ENCODE assay signal across 8 mouse cellular contexts in genomic region chr5:140702618-140703175, GRCm38 (mm10). TPM values are rescaled to one million over a fixed set of nuclear protein-coding genes. Genes with fewer than 3 reads are reported as not detected.
DNase-seq lines count a peak whose midpoint lies in the region; ATAC-seq and TF ChIP-seq lines count a peak whose summit lies in the region.

No protein-coding gene starts in this region.

- ATAC-seq in forebrain, postnatal 0 days = no peak
- no peak for ATAC-seq in limb, embryonic 12.5 days (ENCODE audit: insufficient number of reproducible peaks, insufficient read depth, low FRiP score, low TSS enrichment, low read depth)
- ATAC-seq in monocyte, adult 5-6 weeks (replicated peaks; ENCODE audit: insufficient number of reproducible peaks, low FRiP score, low TSS enrichment, poor library complexity, severe bottlenecking) = no peak

- no peak for DNase-seq in gastrocnemius, adult 2 months
- no peak for DNase-seq in gastrocnemius, postnatal 14 days
- DNase-seq in MEL (ENCODE audit: low read depth, low spot score) = peak; percentile 51
- DNase-seq in forebrain, postnatal 0 days = no peak
- peak; percentile 31 for DNase-seq in retina, embryonic 14.5 days (ENCODE audit: low spot score)
- no peak for DNase-seq in spleen, adult 18-20 months

- no peak for TF ChIP-seq POLR2A in MEL (IDR thresholded peaks at IDR 0.05; ENCODE audit: control insufficient read depth in 1 of 2, insufficient read depth in 1 of 2, low read depth in 1 of 2, low read length in 2 of 2, poor library complexity in 1 of 2)

- TF ChIP-seq RAD21 in MEL (IDR thresholded peaks at IDR 0.05; ENCODE audit: low read depth, low read length) = no peak

- TF ChIP-seq CTCF in gastrocnemius, adult 2 months (IDR thresholded peaks at IDR 0.05) = no peak
- no peak for TF ChIP-seq CTCF in MEL (IDR thresholded peaks at IDR 0.05 in 2 of 3, conservative IDR thresholded peaks at IDR 0.05 in 1 of 3; ENCODE audit: control insufficient read depth in 1 of 3, insufficient read depth in 1 of 3, low read depth in 2 of 3, low read length in 3 of 3, poor library complexity in 1 of 3, severe bottlenecking in 1 of 3)
- no peak for TF ChIP-seq CTCF in forebrain, postnatal 0 days (IDR thresholded peaks at IDR 0.05; ENCODE audit: low read depth)

- peak overlapping the region; percentile 83 for H3K4me3 ChIP-seq in gastrocnemius, adult 2 months
- peak overlapping the region; percentile 75 to 83 for H3K4me3 ChIP-seq in MEL (ENCODE audit: control insufficient read depth in 1 of 2, insufficient read depth in 1 of 2, low read depth in 2 of 2, low read length in 2 of 2)
- peak overlapping the region; percentile 63 for H3K4me3 ChIP-seq in forebrain, postnatal 0 days (ENCODE audit: low read depth, low read length)
- peak overlapping the region; percentile 81 for H3K4me3 ChIP-seq in limb, embryonic 12.5 days (replicated peaks)

- 66% methylated on average over 19 of the region's 19 CpGs for WGBS in forebrain, postnatal 0 days
- 66% methylated on average over 19 of the region's 19 CpGs for WGBS in limb, embryonic 12.5 days

- peaks cover 0 to 19% of the 10 kb centered on the region in 2 experiments; a peak in 3 of 4 replicates for H3K4me1 ChIP-seq in MEL (ENCODE audit: control insufficient read depth in 1 of 2, insufficient read depth in 2 of 2, low read length in 2 of 2)
- peaks cover 11% of the 10 kb centered on the region for H3K4me1 ChIP-seq in forebrain, postnatal 0 days (ENCODE audit: insufficient read depth)
- H3K4me1 ChIP-seq in limb, embryonic 12.5 days (replicated peaks) = peaks cover 32% of the 10 kb centered on the region

- no peak for TF ChIP-seq EP300 in MEL (IDR thresholded peaks at IDR 0.05; ENCODE audit: low read depth in 1 of 2, low read length in 2 of 2)

- peaks cover 4% of the 10 kb centered on the region; the same call in 1 of the 2 replicates for H3K79me2 ChIP-seq in MEL (ENCODE audit: control insufficient read depth, insufficient read depth, low read length, poor library complexity)

- H3K9ac ChIP-seq in MEL (ENCODE audit: control insufficient read depth, low read depth, low read length, poor library complexity, severe bottlenecking) = peak overlapping the region; percentile 76
- peak overlapping the region; percentile 85; the same call in 1 of the 2 replicates for H3K9ac ChIP-seq in forebrain, postnatal 0 days
- H3K9ac ChIP-seq in limb, embryonic 12.5 days (replicated peaks) = peak overlapping the region; percentile 85

- peak overlapping the region; percentile 72 for H3K4me2 ChIP-seq in forebrain, postnatal 0 days (ENCODE audit: low read depth)
- H3K4me2 ChIP-seq in limb, embryonic 12.5 days = peak overlapping the region; percentile 85

- peaks cover 0 to 17% of the 10 kb centered on the region in 2 experiments; a peak in 2 of 4 replicates for H3K36me3 ChIP-seq in MEL (ENCODE audit: control insufficient read depth in 1 of 2, insufficient read depth in 2 of 2, low read length in 2 of 2)
- H3K36me3 ChIP-seq in forebrain, postnatal 0 days (ENCODE audit: insufficient read depth) = peaks cover 4% of the 10 kb centered on the region
- peaks cover 24% of the 10 kb centered on the region; the same call in 1 of the 2 replicates for H3K36me3 ChIP-seq in limb, embryonic 12.5 days

- no peaks in the 10 kb centered on the region for H3K27me3 ChIP-seq in MEL (ENCODE audit: control insufficient read depth in 1 of 2, insufficient read depth in 2 of 2, low read length in 2 of 2)
- H3K27me3 ChIP-seq in forebrain, postnatal 0 days (ENCODE audit: insufficient read depth, low read length) = no peaks in the 10 kb centered on the region
- no peaks in the 10 kb centered on the region for H3K27me3 ChIP-seq in limb, embryonic 12.5 days

- no peaks in the 10 kb centered on the region for H3K9me3 ChIP-seq in MEL (replicated peaks; ENCODE audit: insufficient read depth, low read length)
- H3K9me3 ChIP-seq in forebrain, postnatal 0 days (ENCODE audit: low read length) = no peaks in the 10 kb centered on the region
- H3K9me3 ChIP-seq in limb, embryonic 12.5 days = no peaks in the 10 kb centered on the region

- H3K27ac ChIP-seq in gastrocnemius, adult 2 months = peak overlapping the region; percentile 87
- H3K27ac ChIP-seq in MEL (ENCODE audit: control insufficient read depth, low read depth, low read length) = peak overlapping the region; percentile 88
- peak overlapping the region; percentile 69 for H3K27ac ChIP-seq in forebrain, postnatal 0 days (ENCODE audit: low read depth, low read length)
- H3K27ac ChIP-seq in limb, embryonic 12.5 days = peak overlapping the region; percentile 90

- intact Hi-C loops in gastrocnemius, adult 2 months (cut with DNase I) = no loop called here
- intact Hi-C loops in gastrocnemius, postnatal 14 days (cut with DNase I; ENCODE audit: low total_unique reads) = no loop called here

TF ChIP-seq in MEL, 35 proteins besides CTCF, POLR2A, EP300 and RAD21:
- peak; percentile 56; the same call in 1 of the 2 replicates for TF ChIP-seq NRF1 (IDR thresholded peaks at IDR 0.05; ENCODE audit: insufficient read depth, low read depth, low read length, poor library complexity, severe bottlenecking)
- TF ChIP-seq TCF12 (IDR thresholded peaks at IDR 0.05; ENCODE audit: low read depth, low read length) = no peak

RNA-seq across cellular contexts. Expression of gene Iqce, which starts 0.5 kb away (rescaled TPM):
- total RNA-seq in gastrocnemius, adult 2 months (2021) = 1 to 10 TPM; 2.2 to 3.3 TPM
- 1 to 10 TPM; 4.4 to 5.1 TPM for total RNA-seq in gastrocnemius, postnatal 14 days (2021)
- 6.4 and 7.3 TPM in 2 replicates for total RNA-seq in MEL (2012; rRNA removed)
- polyA plus RNA-seq in MEL (2012; ENCODE audit: insufficient read depth in 1 of 2, insufficient read length in 2 of 2, low read depth in 1 of 2, low replicate concordance in 2 of 2, missing spikeins in 1 of 2) = 10 to 100 TPM in 1 of 2 experiments, not detected in 1; 21.2 TPM
- total RNA-seq in forebrain, postnatal 0 days (2014; rRNA removed) = 30.6 TPM in 2 replicates
- polyA plus RNA-seq in forebrain, postnatal 0 days (2015; fragmentation: Nextera tagmentation; extraction: Ambion mirVana) = 19.0 and 27.1 TPM in 2 replicates
- 26.0 and 28.8 TPM in 2 replicates for polyA plus RNA-seq in limb, embryonic 12.5 days (2016; fragmentation: Nextera tagmentation; extraction: Ambion mirVana)
- 8.2 to 14.9 TPM (median 14.3 TPM) in 3 replicates for total RNA-seq in monocyte, adult 5-6 weeks (2017)

RNA-seq across cellular contexts. Expression of gene Brat1, which starts 2.1 kb away (rescaled TPM):
- 1 to 10 TPM; 4.9 to 5.5 TPM for total RNA-seq in gastrocnemius, adult 2 months (2021)
- total RNA-seq in gastrocnemius, postnatal 14 days (2021) = 1 to 10 TPM; 6.7 TPM
- total RNA-seq in MEL (2012; rRNA removed) = 11.6 and 13.7 TPM in 2 replicates
- 10 to 100 TPM in 1 of 2 experiments, not detected in 1; 14.2 TPM for polyA plus RNA-seq in MEL (2012; ENCODE audit: insufficient read depth in 1 of 2, insufficient read length in 2 of 2, low read depth in 1 of 2, low replicate concordance in 2 of 2, missing spikeins in 1 of 2)
- total RNA-seq in forebrain, postnatal 0 days (2014; rRNA removed) = 30.0 and 39.1 TPM in 2 replicates
- polyA plus RNA-seq in forebrain, postnatal 0 days (2015; fragmentation: Nextera tagmentation; extraction: Ambion mirVana) = 15.8 and 17.4 TPM in 2 replicates
- 22.4 and 23.5 TPM in 2 replicates for polyA plus RNA-seq in limb, embryonic 12.5 days (2016; fragmentation: Nextera tagmentation; extraction: Ambion mirVana)
- total RNA-seq in monocyte, adult 5-6 weeks (2017) = 3.9 to 13.9 TPM (median 6.1 TPM) in 3 replicates

RNA-seq across cellular contexts. Expression of gene Amz1, which starts 21.2 kb away (rescaled TPM):
- total RNA-seq in gastrocnemius, adult 2 months (2021) = under 1 TPM in 1 of 2 experiments, not detected in 1; 0.17 TPM
- under 1 TPM; 0.24 to 0.43 TPM for total RNA-seq in gastrocnemius, postnatal 14 days (2021)
- total RNA-seq in MEL (2012; rRNA removed) = 1.7 TPM in 2 replicates
- polyA plus RNA-seq in MEL (2012; ENCODE audit: insufficient read depth in 1 of 2, insufficient read length in 2 of 2, low read depth in 1 of 2, low replicate concordance in 2 of 2, missing spikeins in 1 of 2) = under 1 TPM in 1 of 2 experiments, not detected in 1; 0.68 TPM
- total RNA-seq in forebrain, postnatal 0 days (2014; rRNA removed) = 12.1 and 12.2 TPM in 2 replicates
- polyA plus RNA-seq in forebrain, postnatal 0 days (2015; fragmentation: Nextera tagmentation; extraction: Ambion mirVana) = 8.7 and 14.2 TPM in 2 replicates
- 0.89 and 0.93 TPM in 2 replicates for polyA plus RNA-seq in limb, embryonic 12.5 days (2016; fragmentation: Nextera tagmentation; extraction: Ambion mirVana)
- 7.8 to 13.5 TPM (median 10.2 TPM) in 3 replicates for total RNA-seq in monocyte, adult 5-6 weeks (2017)

RNA-seq across cellular contexts. Expression of gene Ttyh3, which starts 53.9 kb away (rescaled TPM):
- 1 to 10 TPM; 4.0 to 4.4 TPM for total RNA-seq in gastrocnemius, adult 2 months (2021)
- 10 to 100 TPM; 16.9 to 22.5 TPM for total RNA-seq in gastrocnemius, postnatal 14 days (2021)
- total RNA-seq in MEL (2012; rRNA removed) = 4.6 and 5.9 TPM in 2 replicates
- 10 to 100 TPM in 1 of 2 experiments, not detected in 1; 35.7 TPM for polyA plus RNA-seq in MEL (2012; ENCODE audit: insufficient read depth in 1 of 2, insufficient read length in 2 of 2, low read depth in 1 of 2, low replicate concordance in 2 of 2, missing spikeins in 1 of 2)
- 114 and 163 TPM in 2 replicates for total RNA-seq in forebrain, postnatal 0 days (2014; rRNA removed)
- 65.0 and 67.9 TPM in 2 replicates for polyA plus RNA-seq in forebrain, postnatal 0 days (2015; fragmentation: Nextera tagmentation; extraction: Ambion mirVana)
- 48.8 and 58.0 TPM in 2 replicates for polyA plus RNA-seq in limb, embryonic 12.5 days (2016; fragmentation: Nextera tagmentation; extraction: Ambion mirVana)
- total RNA-seq in monocyte, adult 5-6 weeks (2017) = 12.6 to 29.2 TPM (median 15.6 TPM) in 3 replicates

Comparison
In these comparisons a context has a peak if more than half of its experiments do, and no peak if none do; other contexts are left out.
1. DNase-seq: peak in MEL (single experiment) and retina, embryonic 14.5 days (single experiment); none in gastrocnemius, adult 2 months (single experiment), gastrocnemius, postnatal 14 days (single experiment), forebrain, postnatal 0 days (single experiment) and spleen, adult 18-20 months (0 of 2).
2. Peak in every context shown above with its lines, with median percentiles within 50 percentile points of each other: H3K27ac ChIP-seq, H3K4me3 ChIP-seq and H3K9ac ChIP-seq.